9 mouse cellular contexts compared by ENCODE assay signal in genomic region chr2:153065747-153066508, GRCm38 (mm10). TPM values are rescaled to one million over a fixed set of nuclear protein-coding genes. Genes with fewer than 3 reads are reported as not detected.
DNase-seq lines count a peak whose midpoint lies in the region; ATAC-seq lines count a peak whose summit lies in the region.
"Had no signal": no experiment of that assay in that cellular context is flagged by ENCODE, and none has a peak within 500 bp of the region (broad histone marks: within the 10 kb centered on the region; RNA-seq: fewer than 3 reads in every experiment).

Gene Ccm2l, plus strand, starts transcription at chr2:153065955.

- WGBS in hindbrain, embryonic 13.5 days = 53% methylated on average over 12 of the region's 12 CpGs
- WGBS in hindbrain, embryonic 10.5 days = 56% methylated on average over 12 of the region's 12 CpGs

- H3K9ac ChIP-seq in hindbrain, embryonic 13.5 days = no peak within 1 kb of the TSS

- H3K9me3 ChIP-seq in hindbrain, embryonic 13.5 days = no peaks in the 10 kb centered on the region
- no peaks in the 10 kb centered on the region for H3K9me3 ChIP-seq in hindbrain, embryonic 10.5 days

- no peak within 1 kb of the TSS for H3K4me2 ChIP-seq in hindbrain, embryonic 13.5 days

- H3K27ac ChIP-seq in hindbrain, embryonic 13.5 days = 0 out of 2 replicates have a peak within 1 kb of the TSS, but pooled peaks have one; percentile 10
- no peak within 1 kb of the TSS for H3K27ac ChIP-seq in hindbrain, embryonic 10.5 days

- H3K4me1 ChIP-seq in hindbrain, embryonic 13.5 days (replicated peaks) = peaks cover 4% of the 10 kb centered on the region; the same call in 1 of the 2 replicates
- peaks cover 2% of the 10 kb centered on the region; the same call in 1 of the 2 replicates for H3K4me1 ChIP-seq in hindbrain, embryonic 10.5 days (replicated peaks)

- peaks cover 38% of the 10 kb centered on the region for H3K27me3 ChIP-seq in hindbrain, embryonic 13.5 days
- H3K27me3 ChIP-seq in hindbrain, embryonic 10.5 days (ENCODE audit: insufficient read depth, poor library complexity, severe bottlenecking) = peaks cover 50% of the 10 kb centered on the region

- ATAC-seq in hindbrain, embryonic 13.5 days (ENCODE audit: low FRiP score) = no peak
- peak; percentile 25 for ATAC-seq in megakaryocyte, adult 5-6 weeks (ENCODE audit: poor library complexity, severe bottlenecking)

- no peak for DNase-seq in hindbrain, embryonic 10.5 days (ENCODE audit: low spot score)
- DNase-seq in heart, adult 9 months (ENCODE audit: low spot score in 2 of 2) = peak; percentile 63 to 80
- DNase-seq in kidney, postnatal 10 days = peak; percentile 75
- DNase-seq in spleen, adult 18-20 months = no peak
- DNase-seq in left cerebral cortex, adult 11 months (ENCODE audit: low spot score) = no peak
- DNase-seq in cerebellum, adult 9-11 months = no peak
- DNase-seq: cerebellum, adult 11-12 months had no signal

- no peak within 1 kb of the TSS for H3K4me3 ChIP-seq in hindbrain, embryonic 13.5 days
- H3K4me3 ChIP-seq in hindbrain, embryonic 10.5 days = no peak within 1 kb of the TSS

- no peaks in the 10 kb centered on the region for H3K36me3 ChIP-seq in hindbrain, embryonic 13.5 days
- no peaks in the 10 kb centered on the region for H3K36me3 ChIP-seq in hindbrain, embryonic 10.5 days

RNA-seq across cellular contexts. Expression of gene Ccm2l, which starts in this region (rescaled TPM):
- polyA plus RNA-seq in hindbrain, embryonic 13.5 days (2015; fragmentation: Nextera tagmentation; extraction: Ambion mirVana) = 1.3 and 1.9 TPM in 2 replicates
- 1.3 and 1.8 TPM in 2 replicates for polyA plus RNA-seq in hindbrain, embryonic 10.5 days (2016; fragmentation: Nextera tagmentation; extraction: Ambion mirVana)
- total RNA-seq in megakaryocyte, adult 5-6 weeks (2015) = 0.59 TPM in 1 of 2 replicates, not detected in the other
- total RNA-seq in megakaryocyte, adult 5-6 weeks (2017) = 0.22 TPM in 1 of 2 replicates, not detected in the other

Comparison
In these comparisons a context has a peak if more than half of its experiments do, and no peak if none do; other contexts are left out.
1. Peak in ATAC-seq in megakaryocyte, adult 5-6 weeks; RNA of the gene not detected or under 1 TPM.
2. DNase-seq: peak in heart, adult 9 months (2 of 2) and kidney, postnatal 10 days (single experiment); none in hindbrain, embryonic 10.5 days (single experiment), spleen, adult 18-20 months (0 of 2), left cerebral cortex, adult 11 months (single experiment) and cerebellum, adult 9-11 months (single experiment).